ENCODE assay signal across 11 mouse cellular contexts in the genomic region with DNA sequence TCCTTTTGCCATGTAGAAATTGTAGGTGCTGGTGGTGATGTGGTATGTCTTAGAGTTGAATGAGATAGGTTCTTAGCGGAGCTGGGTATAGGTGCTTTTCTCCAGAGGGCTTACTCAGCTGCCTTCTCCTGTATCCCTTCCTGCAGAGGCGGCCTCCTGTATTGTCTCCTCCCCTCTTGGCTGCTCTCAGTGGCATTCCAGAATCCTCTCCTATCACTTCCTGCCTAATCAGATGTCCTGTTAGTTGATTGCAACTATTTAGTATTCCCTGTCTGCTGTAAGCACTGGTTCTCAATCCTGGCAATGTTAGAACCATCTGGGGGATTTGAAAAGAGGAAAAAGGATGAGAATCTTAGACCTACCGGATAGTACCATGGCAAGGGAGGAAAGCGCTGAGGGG. TPM values are rescaled to one million over a fixed set of nuclear protein-coding genes. Genes with fewer than 3 reads are reported as not detected.
DNase-seq lines count a peak whose midpoint lies in the region; ATAC-seq and TF ChIP-seq lines count a peak whose summit lies in the region.
"Had no signal": no experiment of that assay in that cellular context is flagged by ENCODE, and none has a peak within 500 bp of the region (broad histone marks: within the 10 kb centered on the region; RNA-seq: fewer than 3 reads in every experiment).

No protein-coding gene starts in this region.

- DNase-seq in forebrain, embryonic 10.5 days (ENCODE audit: extremely low spot score, low spot score) = no peak
- no peak for DNase-seq in forebrain, embryonic 11.5 days (ENCODE audit: low spot score)
- DNase-seq in R1 (ENCODE audit: low read depth, low spot score) = peak; percentile 31
- DNase-seq in kidney, adult 8-10 months = peak; percentile 15 to 30
- no peak for DNase-seq in limb, embryonic 14.5 days (ENCODE audit: low spot score)
- DNase-seq in hindbrain, embryonic 14.5 days (ENCODE audit: low spot score) = no peak
- no peak for DNase-seq in cerebellum, adult 8-10 months
- DNase-seq: cerebellum, postnatal 10 days; left cerebral cortex, postnatal 4 days had no signal

- no peak overlapping the region for H3K4me2 ChIP-seq in forebrain, embryonic 11.5 days (ENCODE audit: low read depth, low read length, severe bottlenecking)
- peak overlapping the region; percentile 36; the same call in 1 of the 2 replicates for H3K4me2 ChIP-seq in limb, embryonic 14.5 days (replicated peaks; ENCODE audit: low read depth, low read length, severe bottlenecking)
- H3K4me2 ChIP-seq in hindbrain, embryonic 14.5 days (replicated peaks) = no peak overlapping the region

- H3K4me1 ChIP-seq in forebrain, embryonic 10.5 days = peaks cover 30% of the 10 kb centered on the region
- H3K4me1 ChIP-seq in forebrain, embryonic 11.5 days (replicated peaks; ENCODE audit: control insufficient read depth, insufficient read depth, low read length) = 0 out of 2 replicates have a peak, but pooled peaks cover 2% of the 10 kb centered on the region
- H3K4me1 ChIP-seq in limb, embryonic 14.5 days (ENCODE audit: control insufficient read depth, insufficient read depth, low read length) = peaks cover 44% of the 10 kb centered on the region
- no peaks in the 10 kb centered on the region for H3K4me1 ChIP-seq in hindbrain, embryonic 14.5 days (replicated peaks; ENCODE audit: control insufficient read depth, insufficient read depth, low read length)

- no peak overlapping the region for H3K9ac ChIP-seq in forebrain, embryonic 11.5 days (ENCODE audit: low read length)
- H3K9ac ChIP-seq in limb, embryonic 14.5 days (ENCODE audit: low read depth, low read length, severe bottlenecking) = no peak overlapping the region
- H3K9ac ChIP-seq in hindbrain, embryonic 14.5 days = no peak overlapping the region

- H3K27me3 ChIP-seq in forebrain, embryonic 10.5 days (ENCODE audit: poor library complexity, severe bottlenecking) = no peaks in the 10 kb centered on the region
- H3K27me3 ChIP-seq in forebrain, embryonic 11.5 days (ENCODE audit: control insufficient read depth, insufficient read depth, low read length) = no peaks in the 10 kb centered on the region
- H3K27me3 ChIP-seq in limb, embryonic 14.5 days (ENCODE audit: control insufficient read depth, insufficient read depth, low read length) = no peaks in the 10 kb centered on the region
- no peaks in the 10 kb centered on the region for H3K27me3 ChIP-seq in hindbrain, embryonic 14.5 days (ENCODE audit: control insufficient read depth, insufficient read depth, low read length)

- 0 out of 2 replicates have a peak overlapping the region, but pooled peaks have one; percentile 37 for H3K27ac ChIP-seq in forebrain, embryonic 10.5 days
- no peak overlapping the region for H3K27ac ChIP-seq in forebrain, embryonic 11.5 days (ENCODE audit: low read depth, low read length)
- H3K27ac ChIP-seq in limb, embryonic 14.5 days (replicated peaks; ENCODE audit: low read depth, low read length) = no peak overlapping the region
- no peak overlapping the region for H3K27ac ChIP-seq in hindbrain, embryonic 14.5 days
- H3K27ac ChIP-seq: layer of hippocampus, adult 2 months had no signal

- no peak for ATAC-seq in forebrain, embryonic 11.5 days (replicated peaks; ENCODE audit: low FRiP score)
- no peak for ATAC-seq in limb, embryonic 14.5 days (ENCODE audit: low FRiP score, low read depth)
- ATAC-seq in hindbrain, embryonic 14.5 days (ENCODE audit: low FRiP score) = no peak
- no peak for ATAC-seq in inflammation-experienced regulatory T-cells, adult 6 months

- H3K36me3 ChIP-seq in forebrain, embryonic 10.5 days (replicated peaks) = no peaks in the 10 kb centered on the region
- no peaks in the 10 kb centered on the region for H3K36me3 ChIP-seq in forebrain, embryonic 11.5 days (ENCODE audit: control insufficient read depth, insufficient read depth, low read length)
- no peaks in the 10 kb centered on the region for H3K36me3 ChIP-seq in limb, embryonic 14.5 days (ENCODE audit: control insufficient read depth, insufficient read depth, low read length)
- no peaks in the 10 kb centered on the region for H3K36me3 ChIP-seq in hindbrain, embryonic 14.5 days (replicated peaks; ENCODE audit: control insufficient read depth, insufficient read depth)

- 83% methylated on average over 4 of the region's 4 CpGs for WGBS in forebrain, embryonic 10.5 days
- 79% methylated on average over 4 of the region's 4 CpGs for WGBS in forebrain, embryonic 11.5 days
- WGBS in limb, embryonic 14.5 days = 65% methylated on average over 4 of the region's 4 CpGs
- 85% methylated on average over 4 of the region's 4 CpGs for WGBS in hindbrain, embryonic 14.5 days

- TF ChIP-seq POLR2A in limb, embryonic 14.5 days (IDR thresholded peaks at IDR 0.05; ENCODE audit: borderline replicate concordance, extremely low read depth, insufficient read depth, insufficient read length) = no peak

- no peak overlapping the region for H3K4me3 ChIP-seq in forebrain, embryonic 10.5 days
- no peak overlapping the region for H3K4me3 ChIP-seq in forebrain, embryonic 11.5 days (ENCODE audit: low read depth, low read length)
- no peak overlapping the region for H3K4me3 ChIP-seq in limb, embryonic 14.5 days (replicated peaks; ENCODE audit: low read length)
- no peak overlapping the region for H3K4me3 ChIP-seq in hindbrain, embryonic 14.5 days (replicated peaks; ENCODE audit: low read length)
- H3K4me3 ChIP-seq: layer of hippocampus, adult 2 months had no signal

- H3K9me3 ChIP-seq in forebrain, embryonic 10.5 days = no peaks in the 10 kb centered on the region
- no peaks in the 10 kb centered on the region for H3K9me3 ChIP-seq in forebrain, embryonic 11.5 days (ENCODE audit: control insufficient read depth, low read length)
- no peaks in the 10 kb centered on the region for H3K9me3 ChIP-seq in limb, embryonic 14.5 days (ENCODE audit: control insufficient read depth, low read length)
- H3K9me3 ChIP-seq in hindbrain, embryonic 14.5 days (ENCODE audit: control insufficient read depth, low read length) = no peaks in the 10 kb centered on the region

RNA-seq across cellular contexts. Expression of gene Epb41l2, which starts 27.3 kb away (rescaled TPM):
- polyA plus RNA-seq in forebrain, embryonic 10.5 days (2016; fragmentation: Nextera tagmentation; extraction: Ambion mirVana) = 42.7 and 43.0 TPM in 2 replicates
- 43.5 and 46.4 TPM in 2 replicates for polyA plus RNA-seq in forebrain, embryonic 11.5 days (2014; fragmentation: Nextera tagmentation; extraction: Ambion mirVana)
- 120 and 143 TPM in 2 replicates for polyA plus RNA-seq in limb, embryonic 14.5 days (2012; rRNA removed)
- 78.1 and 81.7 TPM in 2 replicates for polyA plus RNA-seq in limb, embryonic 14.5 days (2014; fragmentation: Nextera tagmentation; extraction: Ambion mirVana)
- polyA plus RNA-seq in hindbrain, embryonic 14.5 days (2014; fragmentation: Nextera tagmentation; extraction: Ambion mirVana) = 31.0 and 32.6 TPM in 2 replicates
- polyA plus RNA-seq in inflammation-experienced regulatory T-cells, adult 6 months (2017; shearing (Covaris generic)) = 10 to 100 TPM; 14.8 to 20.7 (median 18.3) TPM

Comparison
In these comparisons a context has a peak if more than half of its experiments do, and no peak if none do; other contexts are left out.
1. DNase-seq: peak in R1 (single experiment) and kidney, adult 8-10 months (2 of 2); none in forebrain, embryonic 10.5 days (single experiment), forebrain, embryonic 11.5 days (single experiment), limb, embryonic 14.5 days (single experiment), hindbrain, embryonic 14.5 days (single experiment) and cerebellum, adult 8-10 months (single experiment).